Mouse (Mus musculus): ENCODE results near the gene Tm9sf1.

Tm9sf1 gene

DNA sequence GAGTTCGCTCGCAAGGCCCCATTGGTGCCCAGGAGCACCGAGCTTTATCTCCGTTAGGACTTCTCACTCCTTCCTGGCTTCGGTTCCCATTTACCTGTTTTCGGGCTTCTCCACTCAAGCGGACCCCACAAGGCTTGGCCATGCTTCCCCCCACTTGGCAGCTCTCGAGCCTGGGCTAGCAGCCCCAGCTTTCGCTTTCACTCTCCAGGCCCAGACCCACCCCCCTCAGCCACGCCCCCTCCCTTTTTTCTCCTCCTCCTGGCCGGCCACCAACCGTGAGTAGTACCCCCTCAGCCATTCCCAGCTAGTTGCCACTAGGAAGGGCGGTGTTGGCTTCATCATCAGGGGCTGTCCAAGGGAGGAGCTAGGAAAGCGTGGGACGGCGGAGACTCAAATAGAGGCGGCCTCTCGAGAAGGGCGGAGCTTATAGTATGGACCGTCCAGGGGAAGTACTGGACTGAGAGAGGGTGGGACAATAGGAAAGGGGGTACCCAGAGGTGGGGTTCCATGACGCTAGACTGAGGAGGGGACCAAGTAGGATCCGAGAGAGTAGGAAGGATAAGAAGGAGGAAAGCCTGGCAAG, 52.8 kb downstream of the Tm9sf1 start, which contains the start of gene Psme2:
TSS of gene Psme2 (minus strand) at position 366 of the 583 bp plus-strand sequence.
- DNase-seq (ENCODE audit: low spot score in 2 of 2) = peak; percentile 66 to 68

DNA sequence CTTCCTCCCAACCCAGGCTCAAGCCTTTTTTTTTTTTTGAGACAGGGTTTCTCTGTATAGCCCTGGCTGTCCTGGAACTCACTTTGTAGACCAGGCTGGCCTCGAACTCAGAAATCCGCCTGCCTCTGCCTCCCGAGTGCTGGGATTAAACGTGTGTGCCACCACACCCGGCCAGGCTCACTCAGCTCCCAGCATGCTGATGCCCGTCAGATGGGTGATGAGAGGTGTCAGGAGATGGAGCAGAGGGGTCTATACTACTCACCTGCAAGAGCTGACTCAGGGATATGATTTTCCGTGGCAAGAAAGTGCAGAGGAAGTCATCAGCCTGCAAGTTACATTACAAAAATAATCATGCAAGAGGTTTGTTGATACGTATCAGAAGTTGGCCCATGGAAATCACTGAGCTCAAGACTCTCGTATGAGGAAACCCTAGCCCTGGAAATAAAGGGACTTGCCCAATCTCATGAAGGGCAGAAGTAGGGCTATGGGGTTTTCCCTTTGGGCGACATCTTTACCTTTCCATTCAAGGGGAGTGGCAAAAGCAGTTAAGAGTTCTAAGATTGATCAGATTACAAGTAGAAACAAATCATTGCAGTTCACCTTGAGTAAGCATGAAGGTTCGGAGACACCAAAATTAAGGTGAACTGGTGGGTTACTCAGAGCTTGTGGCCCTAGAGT, 53.7 kb downstream of the Tm9sf1 start:
- no peak for DNase-seq (ENCODE audit: low spot score in 2 of 2)

DNA sequence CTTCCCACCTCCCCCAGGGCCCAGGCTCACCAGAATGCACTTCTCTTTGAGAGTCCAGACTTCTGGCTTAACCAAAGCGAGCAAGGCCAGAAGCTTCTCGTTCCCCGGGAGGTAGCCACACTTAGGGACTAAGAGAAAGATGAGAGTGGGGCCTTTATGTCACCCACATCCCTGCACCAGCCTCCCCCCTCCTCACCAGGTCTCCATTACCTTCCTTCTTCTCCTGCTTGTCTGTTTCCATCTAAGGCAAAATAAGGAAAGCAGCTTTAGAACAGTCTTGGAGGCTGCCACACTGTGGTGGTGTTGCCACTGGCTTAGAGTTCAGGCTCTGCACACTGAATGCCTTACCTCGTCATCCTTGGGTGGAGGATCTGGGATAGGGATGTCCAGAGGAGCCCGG, 54.3 kb downstream of the Tm9sf1 start:
- no peak for DNase-seq (ENCODE audit: low spot score in 2 of 2)

DNA sequence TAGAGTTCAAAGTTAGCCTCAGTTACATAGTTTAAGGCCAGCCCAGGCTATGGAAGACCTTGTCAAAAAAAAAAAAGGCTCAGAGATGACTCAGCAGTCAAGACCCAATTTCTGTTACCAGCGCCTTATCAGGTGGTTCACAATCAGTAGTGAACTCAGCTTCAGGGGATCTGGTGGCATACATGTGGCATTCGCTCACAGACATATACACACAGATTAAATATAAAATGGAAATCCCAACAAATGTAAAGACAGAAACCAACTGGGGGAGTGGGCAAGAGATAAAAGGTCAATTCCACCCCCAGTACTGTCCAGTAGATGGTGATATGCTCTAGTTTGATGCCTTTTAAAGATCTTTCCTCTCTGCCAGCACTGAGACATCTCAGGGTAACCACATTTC, 57.5 kb downstream of the Tm9sf1 start:
- no peak for DNase-seq (ENCODE audit: low spot score in 2 of 2)
